Mouse (Mus musculus) intestine, postnatal 0 days (tissue): ENCODE data around the gene Sarnp. TPM values are rescaled to one million over a fixed set of nuclear protein-coding genes. Genes with fewer than 3 reads are reported as not detected.
"Not testable (repeated sequence)": the region's sequence is repeated elsewhere in the genome, so short reads cannot be mapped to it uniquely, and the experiment has no call there.

Experiments used
- ATAC-seq: fragments of 200-750 bp; cut with Nextera tagmentation; 2 replicates; pipeline ENCODE4 v1.8.0; 2017; ENCODE audit warnings: mild to moderate bottlenecking, moderate TSS enrichment, moderate library complexity
- H3K27ac ChIP-seq: fragments of 300-500 bp; sonication (generic); 2 replicates; pipeline ENCODE4 v1.5.1; 2014; ENCODE audit warnings: mild to moderate bottlenecking, low read depth, low read length, moderate library complexity
- H3K27me3 ChIP-seq: fragments of 300-500 bp; sonication (generic); replicated peaks from 2 replicates; pipeline ENCODE4 v1.6.1; 2014; ENCODE audit warnings: low read length, mixed read lengths; ENCODE audit not compliant: control insufficient read depth, insufficient read depth
- H3K36me3 ChIP-seq: fragments of 300-500 bp; sonication (generic); 2 replicates; pipeline ENCODE4 v1.6.1; 2014; ENCODE audit warnings: mild to moderate bottlenecking, moderate library complexity; ENCODE audit not compliant: control insufficient read depth, insufficient read depth
- H3K4me1 ChIP-seq: fragments of 300-500 bp; sonication (generic); replicated peaks from 2 replicates; pipeline ENCODE4 v1.6.1; 2014; ENCODE audit warnings: antibody characterized with exemption, low read length, mixed read lengths; ENCODE audit not compliant: control insufficient read depth, insufficient read depth
- H3K4me2 ChIP-seq: fragments of 300-500 bp; sonication (generic); replicated peaks from 2 replicates; pipeline ENCODE4 v1.6.1; 2014; ENCODE audit warnings: low read depth, mild to moderate bottlenecking, moderate library complexity
- H3K4me3 ChIP-seq: fragments of 300-500 bp; sonication (generic); 2 replicates; pipeline ENCODE4 v1.5.1; 2014; ENCODE audit warnings: low read depth, low read length
- H3K9ac ChIP-seq: fragments of 300-500 bp; sonication (generic); 2 replicates; pipeline ENCODE4 v1.6.1; 2014; ENCODE audit warnings: mild to moderate bottlenecking, low read depth, low read length
- H3K9me3 ChIP-seq: fragments of 300-500 bp; sonication (generic); 2 replicates; pipeline ENCODE4 v1.6.1; 2016; ENCODE audit warnings: mixed run types; ENCODE audit not compliant: control insufficient read depth
- CTCF ChIP-seq: sonication (generic); IDR thresholded peaks from 2 replicates; pipeline ENCODE4 v1.5.1; 2016; ENCODE audit warnings: low read depth, mild to moderate bottlenecking, control low read depth, antibody characterized with exemption, moderate library complexity
- WGBS: fragments of 180-500 bp; shearing (Covaris S2); extraction: QIAGEN DNeasy Blood & Tissue Kit; methylation state at CpG from one replicate; pipeline ENCODE4 v1.1.7; 2014; 5-methylcytosine and 5-hydroxymethylcytosine counted together
- polyA plus RNA-seq: library from polyadenylated mRNA; unstranded; fragments of >200 nt; fragmentation: Nextera tagmentation; extraction: Ambion mirVana; gene quantifications from 2 replicates; pipeline ENCODE4 v1.2.1, GENCODE M21; 2015

Gene Sarnp
- polyA plus RNA-seq, 1 experiment from 2014 or later = 92.1 TPM

- Histone ChIP-seq H3K36me3 (peaks cover 20% of the 10 kb centered on the region), H3K4me2 (peak overlapping the region; percentile 67), H3K4me1 (peaks cover 10% of the 10 kb centered on the region; the same call in 1 of the 2 replicates)
- H3K9me3 ChIP-seq, H3K27ac ChIP-seq, ATAC-seq, H3K27me3 ChIP-seq, H3K9ac ChIP-seq, H3K4me3 ChIP-seq: not testable (repeated sequence)
- TF ChIP-seq CTCF = peak; percentile 26
- 67% methylated on average over 4 of the region's 4 CpGs for WGBS
These were observed 6.0 kb downstream of the Sarnp start for GRCm38 (mm10) chr10:128823087-128823486.

GRCm38 (mm10) chr10:128823821-128824220, 6.7 kb downstream of the Sarnp start:
- WGBS = 93% methylated on average over 9 of the region's 9 CpGs
- ATAC-seq = no peak

GRCm38 (mm10) chr10:128837400-128837799, 20.3 kb downstream of the Sarnp start:
- no peak for ATAC-seq
- peaks cover 46% of the 10 kb centered on the region for H3K36me3 ChIP-seq
- H3K4me1 ChIP-seq = no peaks in the 10 kb centered on the region
- peak; percentile 14; the same call in 1 of the 2 replicates for TF ChIP-seq CTCF
- H3K9me3 ChIP-seq = no peaks in the 10 kb centered on the region
- no peak overlapping the region for H3K4me2 ChIP-seq
- H3K27me3 ChIP-seq = no peaks in the 10 kb centered on the region
- H3K9ac ChIP-seq = no peak overlapping the region
- H3K27ac ChIP-seq = no peak overlapping the region
- H3K4me3 ChIP-seq = no peak overlapping the region

More at GRCm38 (mm10) chr10:128823821-128824220, 6.7 kb downstream of the Sarnp start:
- Histone ChIP-seq H3K9me3 (no peaks in the 10 kb centered on the region), H3K36me3 (peaks cover 15% of the 10 kb centered on the region), H3K4me2 (no peak overlapping the region), H3K4me3 (no peak overlapping the region), H3K27me3 (no peaks in the 10 kb centered on the region), H3K27ac (no peak overlapping the region), H3K9ac (no peak overlapping the region), H3K4me1 (peaks cover 10% of the 10 kb centered on the region; the same call in 1 of the 2 replicates)
- TF ChIP-seq CTCF = no peak

GRCm38 (mm10) chr10:128839434-128839833, 22.3 kb downstream of the Sarnp start:
- Histone ChIP-seq H3K27me3 (no peaks in the 10 kb centered on the region), H3K9ac (no peak overlapping the region), H3K9me3 (no peaks in the 10 kb centered on the region), H3K27ac (no peak overlapping the region), H3K36me3 (peaks cover 52% of the 10 kb centered on the region), H3K4me3 (no peak overlapping the region), H3K4me2 (no peak overlapping the region), H3K4me1 (no peaks in the 10 kb centered on the region)
- TF ChIP-seq CTCF = no peak
- ATAC-seq = no peak

- Histone ChIP-seq H3K9ac (no peak overlapping the region), H3K4me2 (no peak overlapping the region), H3K4me1 (no peaks in the 10 kb centered on the region), H3K4me3 (no peak overlapping the region), H3K36me3 (peaks cover 42% of the 10 kb centered on the region), H3K27me3 (no peaks in the 10 kb centered on the region), H3K9me3 (no peaks in the 10 kb centered on the region), H3K27ac (no peak overlapping the region; the same call in 1 of the 2 replicates)
- ATAC-seq = no peak
- no peak for TF ChIP-seq CTCF
These were observed 23.5 kb downstream of the Sarnp start for GRCm38 (mm10) chr10:128840612-128841011.

GRCm38 (mm10) chr10:128843260-128843659, 26.1 kb downstream of the Sarnp start:
- WGBS = 87% methylated on average over 5 of the region's 5 CpGs
- TF ChIP-seq CTCF = no peak
- no peak overlapping the region for H3K27ac ChIP-seq

GRCm38 (mm10) chr10:128845516-128845915, 28.4 kb downstream of the Sarnp start:
- Histone ChIP-seq H3K36me3 (peaks cover 55% of the 10 kb centered on the region), H3K4me1 (no peaks in the 10 kb centered on the region), H3K27me3 (no peaks in the 10 kb centered on the region), H3K9me3 (no peaks in the 10 kb centered on the region), H3K9ac (no peak overlapping the region), H3K27ac (no peak overlapping the region), H3K4me2 (no peak overlapping the region), H3K4me3 (no peak overlapping the region)
- WGBS = 70% methylated on average over 2 of the region's 2 CpGs
- TF ChIP-seq CTCF = peak; percentile 78
- ATAC-seq = no peak

More at GRCm38 (mm10) chr10:128843260-128843659, 26.1 kb downstream of the Sarnp start:
- no peaks in the 10 kb centered on the region for H3K27me3 ChIP-seq
- H3K4me2 ChIP-seq = no peak overlapping the region
- ATAC-seq = no peak
- H3K9me3 ChIP-seq = no peaks in the 10 kb centered on the region
- H3K4me3 ChIP-seq = no peak overlapping the region
- no peak overlapping the region for H3K9ac ChIP-seq
- H3K36me3 ChIP-seq = peaks cover 46% of the 10 kb centered on the region
- no peaks in the 10 kb centered on the region for H3K4me1 ChIP-seq
